Mouse (Mus musculus) urinary bladder, adult 2 months (tissue): ENCODE measurements around the gene Slc26a8. TPM values are rescaled to one million over a fixed set of nuclear protein-coding genes. Genes with fewer than 3 reads are reported as not detected.
A peak's percentile ranks its signal among the peaks of the same experiment; 100 is the strongest.
"Not testable (repeated sequence)": the region's sequence is repeated elsewhere in the genome, so short reads cannot be mapped to it uniquely, and the experiment has no call there.

ENCODE experiments used
- DNase-seq: peaks from one replicate; pipeline ENCODE4 v3.0.0; 2022; ENCODE audit warnings: low spot score
- polyA plus RNA-seq: library from polyadenylated mRNA; depleted of rRNA; stranded (reverse); fragments of >200 nt; gene quantifications from 2 replicates; pipeline ENCODE4 v1.2.3, GENCODE M21; 2012; rRNA removed

Slc26a8 gene
- 2.9 and 3.1 TPM in 2 replicates for polyA plus RNA-seq

DNA sequence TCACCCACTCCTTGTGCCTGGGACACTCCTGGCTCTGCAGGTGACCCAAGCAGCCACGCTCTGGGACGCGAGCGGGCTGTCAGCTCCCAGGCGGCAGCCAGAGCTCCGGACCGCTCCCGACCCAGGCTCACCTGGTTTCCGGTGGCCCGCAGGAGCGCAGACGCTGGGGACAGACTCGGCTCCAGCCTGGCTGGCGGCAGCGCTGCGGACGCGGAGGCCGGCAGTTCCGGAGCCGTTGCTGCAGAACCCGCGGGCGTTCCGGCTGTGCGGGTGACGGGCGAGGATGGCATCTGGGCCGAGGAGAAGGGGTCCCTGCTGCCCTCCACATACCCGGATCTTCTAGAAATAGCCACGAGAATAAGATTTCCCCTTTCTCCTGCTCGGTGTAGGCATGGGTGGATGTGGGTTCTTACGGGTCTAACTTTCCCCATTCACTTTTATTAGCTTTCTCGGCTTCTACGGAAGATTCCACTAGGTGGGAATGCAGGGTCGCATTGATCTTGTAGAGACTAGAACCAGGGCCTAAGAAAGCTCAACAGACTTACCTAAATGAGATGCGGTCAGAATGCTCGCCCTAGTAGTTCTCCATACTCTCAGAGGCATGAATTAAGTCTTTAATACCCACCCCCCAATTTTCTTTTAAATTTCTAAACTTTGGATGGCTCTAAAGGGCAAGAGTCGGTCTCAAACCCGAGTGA lies at the start of gene Slc26a8:
Gene Slc26a8 (minus strand): TSS at position 648 of the 698 bp plus-strand sequence.
- DNase-seq = peak; percentile 48

- DNase-seq = no peak
These were observed 49.2 kb upstream of the Slc26a8 start for GRCm38 (mm10) chr17:28739244-28739643.

DNA sequence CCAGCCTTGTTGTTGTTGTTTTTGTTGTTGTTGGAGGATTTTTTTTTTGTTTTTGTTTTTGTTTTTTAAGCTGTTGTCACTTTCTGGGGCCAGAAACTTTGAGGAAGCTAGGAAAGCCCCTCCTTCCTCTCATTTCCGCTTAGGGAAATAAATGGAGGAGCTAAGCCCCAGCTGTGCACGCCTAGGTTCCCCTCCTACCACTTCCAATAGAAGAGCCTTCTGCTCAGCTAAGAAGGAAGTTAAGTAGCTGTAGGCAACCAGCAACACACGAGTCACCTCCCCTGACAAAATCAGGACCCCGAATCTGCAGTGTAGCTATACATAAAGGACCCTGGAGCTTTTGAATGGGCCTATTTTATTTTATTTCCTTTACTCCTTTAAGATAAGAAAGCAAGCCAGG lies 47.9 kb upstream of the Slc26a8 start:
- DNase-seq = no peak

DNA sequence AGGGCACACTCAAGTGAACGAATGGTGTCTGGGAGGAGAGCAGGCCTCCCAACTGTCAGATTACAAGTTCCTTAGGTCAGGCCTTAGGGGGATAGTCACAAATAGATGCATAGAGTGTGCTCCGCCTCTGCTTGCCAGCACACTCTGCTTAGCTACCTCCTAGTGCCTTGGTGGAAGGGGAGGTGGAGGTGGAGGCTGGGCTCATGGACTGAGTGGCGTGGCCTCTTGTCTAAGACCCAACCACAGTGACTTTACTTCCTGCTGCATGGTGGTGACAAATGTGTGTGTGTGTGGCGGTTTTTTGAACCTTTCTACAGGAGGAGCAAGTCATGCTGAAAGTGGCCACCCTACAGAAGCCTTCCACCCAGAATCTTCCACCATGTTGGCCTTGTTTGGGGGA lies 46.5 kb upstream of the Slc26a8 start:
- DNase-seq = no peak

DNA sequence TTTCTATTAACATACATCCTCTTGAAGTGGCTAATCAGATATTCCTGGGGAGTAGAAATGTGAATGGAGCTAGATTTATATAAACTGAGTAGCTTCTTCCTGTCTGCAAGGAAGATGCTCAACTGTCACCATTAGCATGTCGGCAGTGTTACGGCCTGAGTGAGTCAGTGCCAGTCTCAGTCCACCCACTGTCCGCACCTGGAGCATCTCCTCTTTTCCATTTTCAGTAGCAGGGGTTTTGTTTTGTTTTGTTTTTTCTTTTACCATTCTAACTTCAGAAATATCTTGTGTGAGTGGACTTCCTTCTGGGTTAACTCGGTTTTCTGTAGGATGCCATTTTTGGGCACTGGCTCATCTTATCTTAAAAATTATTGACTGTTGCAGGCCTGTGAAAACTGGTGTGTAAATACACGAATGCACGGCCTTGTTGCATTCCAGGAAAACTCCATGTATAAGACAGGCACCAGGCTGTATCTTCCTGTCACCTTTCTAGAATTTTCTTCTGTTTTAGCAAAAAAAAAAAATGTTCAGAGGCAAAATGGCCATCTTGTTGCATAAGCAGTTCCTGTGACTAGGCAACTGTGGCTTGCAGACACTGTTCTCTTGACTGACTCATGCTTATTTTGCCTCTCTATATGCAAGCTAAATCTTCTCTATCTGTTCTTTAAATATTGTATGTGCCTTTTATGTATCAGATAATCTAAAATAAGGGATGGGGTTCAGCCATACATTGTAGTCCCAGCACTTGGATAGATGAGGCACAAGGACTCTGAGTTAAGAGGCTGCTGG lies 45.5 kb upstream of the Slc26a8 start:
- no peak for DNase-seq

- not testable (repeated sequence) for DNase-seq
These were observed 37.5 kb upstream of the Slc26a8 start for GRCm38 (mm10) chr17:28727511-28727910.

GRCm38 (mm10) chr17:28725783-28726182 lies 35.8 kb upstream of the Slc26a8 start, which contains the start of gene AC170998.1:
Gene AC170998.1 (plus strand): TSS chr17:28726083.
- no peak for DNase-seq

GRCm38 (mm10) chr17:28717535-28717934 lies 27.5 kb upstream of the Slc26a8 start:
- no peak for DNase-seq

DNA sequence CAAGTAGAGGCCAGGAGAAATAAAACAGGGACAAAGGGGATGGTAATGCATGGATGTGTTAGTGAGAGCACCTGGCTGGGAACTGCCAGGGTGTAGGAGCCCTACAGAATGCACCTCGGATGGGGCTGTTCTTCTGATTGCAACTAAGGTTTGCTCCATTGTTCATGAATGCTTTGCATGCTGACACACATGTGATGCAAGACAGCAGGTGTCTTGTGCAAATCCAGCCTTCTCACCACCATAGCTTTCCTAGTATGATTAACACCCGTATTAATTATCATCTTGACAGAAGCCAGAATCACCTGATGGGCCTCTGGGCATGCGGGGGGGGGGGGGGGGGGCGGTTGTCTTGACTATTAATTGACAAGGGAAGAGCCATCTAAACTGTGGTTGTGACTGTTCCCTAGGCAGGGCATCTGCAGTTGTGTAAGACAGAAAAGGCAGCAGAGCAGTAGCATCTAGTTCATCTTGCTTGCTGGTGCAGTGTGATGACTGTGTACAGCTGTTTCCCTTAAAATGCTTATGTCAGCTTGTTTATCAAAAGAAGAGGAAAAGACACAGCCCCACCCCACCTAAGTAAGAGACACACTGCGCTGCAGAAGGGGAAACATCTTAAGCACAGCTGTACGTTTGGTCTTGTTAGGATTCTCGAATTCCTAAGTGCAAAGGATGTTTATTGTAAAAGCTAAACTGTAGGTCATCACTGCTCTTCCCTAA lies 26.0 kb upstream of the Slc26a8 start:
- DNase-seq = no peak

DNA sequence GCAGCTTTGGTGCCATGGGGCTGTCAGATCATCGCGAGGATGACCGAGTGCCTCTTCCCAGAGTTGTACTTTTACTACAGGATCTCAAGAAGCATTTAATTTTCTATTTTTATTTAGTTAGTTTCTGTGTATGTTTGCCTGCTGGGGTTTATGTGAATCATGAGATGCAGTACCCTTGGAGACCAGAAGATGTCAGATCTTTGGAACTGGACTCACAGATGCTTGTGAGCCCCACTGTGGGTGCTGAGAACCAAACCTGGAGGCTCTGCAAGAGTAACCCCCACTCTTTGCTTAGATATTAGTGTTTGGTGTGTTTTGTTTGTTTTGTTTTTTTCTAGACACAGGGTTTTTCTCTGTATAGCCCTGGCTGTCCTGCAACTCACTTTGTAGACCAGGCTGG lies 24.0 kb upstream of the Slc26a8 start:
- no peak for DNase-seq

GRCm38 (mm10) chr17:28712305-28712704 lies 22.3 kb upstream of the Slc26a8 start:
- DNase-seq = no peak

DNA sequence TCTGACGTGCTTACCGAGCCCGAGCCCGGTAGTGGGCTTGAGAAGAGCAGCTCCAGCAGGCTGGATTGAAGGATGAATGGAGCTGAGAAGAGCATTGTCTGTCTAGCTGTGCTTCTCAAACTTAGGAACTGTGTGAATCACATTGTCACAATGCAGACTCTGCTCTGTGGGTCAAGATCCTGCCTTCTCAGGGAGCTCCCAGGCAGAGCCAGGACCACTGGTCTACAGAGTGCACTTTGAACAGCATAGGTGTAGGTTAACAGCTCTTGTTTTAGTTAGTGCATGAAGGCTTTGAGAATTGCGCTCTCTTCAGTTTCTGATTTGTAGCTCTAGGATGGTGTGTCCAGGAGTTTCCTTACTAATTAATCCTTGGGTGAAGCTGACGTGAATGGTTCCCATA lies 21.2 kb upstream of the Slc26a8 start:
- no peak for DNase-seq

DNA sequence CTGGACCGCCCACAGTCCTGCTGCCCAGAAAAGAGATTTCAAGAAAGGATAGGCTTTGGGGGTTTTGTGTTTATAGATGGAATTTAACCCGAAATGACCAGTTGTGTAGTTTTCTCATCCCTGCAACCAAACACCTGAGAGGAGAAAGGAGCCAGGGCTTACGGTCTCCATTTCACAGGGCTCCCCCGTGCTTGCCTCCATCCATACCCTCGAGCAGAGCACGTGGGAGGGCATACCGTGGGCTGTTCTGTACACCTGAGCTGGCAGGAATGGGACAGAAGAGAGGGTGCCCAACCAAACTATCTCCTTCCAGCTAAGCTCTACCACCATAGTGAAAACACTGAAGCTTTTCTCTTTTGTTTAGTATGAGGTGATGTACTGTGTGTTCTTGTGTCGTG lies 20.3 kb upstream of the Slc26a8 start:
- no peak for DNase-seq

DNA sequence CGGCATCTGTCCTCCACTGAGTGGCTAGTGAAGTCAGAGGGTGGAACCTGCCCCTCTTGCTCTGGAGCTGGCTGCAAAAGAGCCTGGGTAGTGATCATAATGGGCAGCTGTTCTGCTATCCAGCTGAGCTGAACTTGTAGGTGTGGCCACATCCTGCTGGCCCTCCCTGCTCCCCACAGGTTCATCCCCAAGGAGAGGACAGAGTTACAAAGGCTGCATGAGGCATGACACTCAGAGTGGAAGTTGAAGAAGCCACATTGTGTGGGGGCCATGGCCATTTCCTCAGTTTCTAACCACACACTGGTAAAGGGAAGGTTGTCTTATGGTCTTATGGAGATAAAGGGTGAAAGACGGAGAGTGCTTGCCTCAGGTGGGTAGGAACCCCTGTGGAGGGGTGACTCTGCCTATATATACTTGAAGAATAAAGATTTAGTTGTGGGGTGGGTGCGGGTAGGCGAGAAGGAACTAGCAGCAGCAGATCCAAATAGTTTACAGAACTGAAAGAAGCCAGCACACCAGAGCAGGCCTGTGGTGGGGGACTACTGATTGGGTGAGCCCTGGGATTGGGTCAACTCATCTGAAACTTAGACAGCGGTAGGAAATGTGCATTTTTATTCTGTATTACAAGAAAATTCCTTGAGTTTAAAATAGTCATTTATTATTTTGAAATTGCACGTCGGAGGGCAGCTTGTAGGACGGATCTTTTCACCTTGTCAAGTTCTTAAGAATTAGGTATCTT lies 19.7 kb upstream of the Slc26a8 start:
- DNase-seq = no peak

DNA sequence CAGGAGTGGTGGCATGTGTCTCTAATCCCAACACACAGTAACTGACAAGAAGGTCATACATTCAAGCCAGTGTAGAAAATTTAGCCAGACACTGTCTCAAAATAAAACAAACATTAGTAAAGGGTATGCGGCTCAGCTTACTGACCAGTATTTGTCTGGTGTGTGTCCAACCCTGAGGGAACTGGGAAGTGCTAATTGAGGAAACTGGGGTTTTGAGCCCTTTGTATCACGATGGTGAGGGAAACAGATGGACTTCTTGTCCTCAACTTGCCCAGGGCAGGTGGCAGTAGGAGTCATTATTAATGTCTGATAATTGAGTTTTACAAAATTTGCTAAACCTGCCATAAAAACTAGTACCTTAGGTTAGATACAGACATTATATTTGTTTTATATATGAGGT lies 19.0 kb upstream of the Slc26a8 start:
- no peak for DNase-seq

DNA sequence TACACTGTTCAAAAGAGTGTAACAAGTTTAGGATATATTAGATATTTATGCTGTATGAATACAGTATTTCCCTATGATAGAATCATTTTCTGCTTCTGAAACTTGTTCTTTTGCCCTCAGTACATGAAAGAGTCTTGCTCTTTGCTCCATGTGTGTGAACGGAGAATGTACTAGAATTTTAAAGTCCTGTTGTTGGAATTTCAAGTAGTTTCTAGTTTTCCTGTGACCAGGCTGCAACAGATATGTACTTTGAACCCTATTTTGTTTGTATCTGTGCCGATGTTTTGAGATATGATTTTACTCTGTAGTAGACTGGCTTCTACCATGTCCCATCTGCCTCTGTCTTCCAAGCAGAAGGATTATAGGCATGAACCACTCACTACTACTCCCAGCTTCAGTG lies 17.8 kb upstream of the Slc26a8 start:
- no peak for DNase-seq

DNA sequence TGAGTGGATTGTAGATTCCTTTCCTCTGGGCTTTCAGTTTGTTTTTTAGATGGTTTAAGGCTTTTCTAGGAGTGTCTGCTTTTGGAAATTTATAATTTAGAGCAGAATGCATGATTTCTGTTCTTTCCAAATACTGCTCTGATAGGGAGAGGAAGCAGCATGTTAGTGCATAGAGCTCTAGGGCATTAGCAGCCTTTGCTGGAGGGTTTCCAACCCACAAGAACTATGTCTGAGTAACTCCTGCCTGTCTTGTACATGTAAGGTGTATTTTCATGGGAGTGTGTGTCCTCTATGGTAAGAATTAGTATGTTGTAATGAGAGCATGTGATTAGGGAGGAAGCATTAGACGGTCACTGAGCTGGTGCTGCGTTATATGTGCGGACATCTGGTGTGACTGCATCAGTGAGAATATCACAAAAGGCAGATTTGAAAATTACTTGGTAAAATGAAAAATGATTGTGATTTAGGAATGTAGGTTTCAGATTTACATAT lies 17.1 kb upstream of the Slc26a8 start:
- no peak for DNase-seq

DNA sequence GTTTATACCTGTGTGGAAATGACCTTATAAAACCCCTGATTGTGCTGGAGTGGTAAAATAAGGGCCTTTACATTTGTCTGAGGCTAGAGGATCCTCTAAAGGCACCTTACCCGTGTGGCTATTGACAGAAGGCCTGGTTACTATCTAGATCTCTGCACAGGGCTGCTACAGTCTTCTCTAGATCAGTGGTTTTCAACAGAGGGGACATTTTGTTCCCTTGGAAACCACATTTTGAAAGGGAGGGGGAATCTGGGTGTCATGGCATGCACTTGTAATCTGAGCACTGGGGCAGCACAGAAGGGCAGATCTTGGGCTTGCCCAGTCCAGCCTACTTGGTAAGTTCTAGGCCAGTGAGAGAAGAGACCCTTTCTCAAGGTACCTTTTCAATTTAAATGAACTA lies 16.7 kb upstream of the Slc26a8 start:
- no peak for DNase-seq

- DNase-seq = no peak
These were observed 12.6 kb upstream of the Slc26a8 start for GRCm38 (mm10) chr17:28702646-28703045.

DNA sequence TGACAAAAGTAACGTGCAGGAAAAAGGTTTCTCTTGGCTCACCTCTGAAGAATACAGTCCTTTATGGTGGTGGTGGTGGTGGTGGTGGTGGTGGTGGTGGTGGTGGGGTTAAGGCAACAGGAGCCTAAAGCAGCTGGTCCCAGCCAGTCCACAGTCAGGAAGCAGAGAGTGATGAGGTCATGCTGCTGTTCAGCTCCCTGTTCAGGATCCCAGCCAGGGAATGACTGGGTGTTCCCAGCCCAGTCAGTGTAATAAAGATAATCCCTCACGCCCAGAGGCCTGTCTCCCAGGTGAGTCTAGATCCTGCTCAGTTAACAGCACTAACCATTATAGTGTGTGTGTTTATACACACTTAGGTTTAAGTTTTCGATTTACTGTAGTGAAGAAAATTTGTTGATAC lies 11.7 kb upstream of the Slc26a8 start:
- DNase-seq = no peak

DNA sequence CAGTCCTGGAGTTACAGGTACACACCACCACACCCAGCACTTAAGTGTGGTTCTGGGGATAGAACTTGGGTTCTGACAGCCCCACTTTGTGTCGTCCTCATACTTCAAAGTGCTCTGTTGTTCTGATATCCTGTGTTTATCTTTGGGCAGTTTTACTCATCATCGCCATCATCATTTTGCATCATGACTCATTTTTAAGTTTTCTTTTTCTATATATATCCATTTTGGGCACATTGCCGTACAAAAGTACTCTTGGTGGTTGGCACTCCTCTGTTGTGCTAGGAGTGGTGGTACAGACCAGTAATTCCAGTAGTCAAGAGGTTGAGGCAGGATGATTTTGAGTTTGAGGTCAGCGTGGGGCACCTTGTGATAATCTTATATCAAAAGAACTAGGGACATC lies 11.1 kb upstream of the Slc26a8 start:
- no peak for DNase-seq

DNA sequence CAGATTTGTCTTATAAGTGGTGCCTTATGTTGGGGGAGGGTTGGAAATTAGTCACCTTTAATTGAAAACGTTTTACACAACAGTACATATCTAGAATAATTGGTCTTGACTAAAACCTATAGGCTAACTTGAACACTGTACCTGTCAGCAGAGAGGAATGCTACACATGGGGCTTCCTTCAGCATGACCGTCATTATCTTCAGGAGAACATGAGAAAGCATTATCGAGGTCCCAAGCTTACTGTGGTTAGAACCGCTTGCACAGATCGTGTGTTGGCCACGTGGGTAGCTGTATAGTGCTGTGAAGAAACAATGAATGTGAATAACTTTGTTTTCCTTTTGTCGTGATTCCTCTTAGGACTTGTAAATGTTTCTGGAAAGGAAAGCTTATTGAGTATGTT lies 9.8 kb upstream of the Slc26a8 start:
- DNase-seq = no peak
